Mouse (Mus musculus): Measurements from ENCODE around the gene Pam16. TPM values are rescaled to one million over a fixed set of nuclear protein-coding genes. Genes with fewer than 3 reads are reported as not detected.

Pam16 gene
- total RNA-seq, 2 experiments from 2014 or later, result 69.5 to 80.1 TPM

GRCm38 (mm10) chr16:4613736-4614135 is 11.1 kb downstream of the Pam16 start:
- no peak for DNase-seq (ENCODE audit: low spot score in 2 of 2)

GRCm38 (mm10) chr16:4611676-4612075 is 13.1 kb downstream of the Pam16 start:
- no peak for DNase-seq (ENCODE audit: low spot score in 2 of 2)

- DNase-seq (ENCODE audit: low spot score in 2 of 2), result no peak
These were observed 13.6 kb downstream of the Pam16 start for GRCm38 (mm10) chr16:4611193-4611592.

- DNase-seq (ENCODE audit: low spot score in 2 of 2), result no peak
These were observed 16.2 kb downstream of the Pam16 start for GRCm38 (mm10) chr16:4608532-4609059.

GRCm38 (mm10) chr16:4607818-4608531 is 16.8 kb downstream of the Pam16 start:
- peak; percentile 77 to 78 for DNase-seq (ENCODE audit: low spot score in 2 of 2)

GRCm38 (mm10) chr16:4606431-4607084 is 18.2 kb downstream of the Pam16 start:
- DNase-seq (ENCODE audit: low spot score in 2 of 2), result peak in 1 of 2 experiments; percentile 43

- no peak for DNase-seq (ENCODE audit: low spot score in 2 of 2)
These were observed 19.2 kb downstream of the Pam16 start for GRCm38 (mm10) chr16:4605514-4606131.

- no peak for DNase-seq (ENCODE audit: low spot score in 2 of 2)
These were observed 20.4 kb downstream of the Pam16 start for GRCm38 (mm10) chr16:4604293-4604837.

- DNase-seq (ENCODE audit: low spot score in 2 of 2), result no peak
These were observed 21.3 kb downstream of the Pam16 start for GRCm38 (mm10) chr16:4603453-4603837.

- DNase-seq (ENCODE audit: low spot score in 2 of 2), result no peak
These were observed 21.9 kb downstream of the Pam16 start for GRCm38 (mm10) chr16:4602766-4603452.

GRCm38 (mm10) chr16:4602189-4602588 is 22.6 kb downstream of the Pam16 start:
- DNase-seq (ENCODE audit: low spot score in 2 of 2), result no peak

- no peak for DNase-seq (ENCODE audit: low spot score in 2 of 2)
These were observed 24.0 kb downstream of the Pam16 start for GRCm38 (mm10) chr16:4600701-4601310.

- DNase-seq (ENCODE audit: low spot score in 2 of 2), result no peak
These were observed 25.2 kb downstream of the Pam16 start for GRCm38 (mm10) chr16:4599616-4600015.

- no peak for DNase-seq (ENCODE audit: low spot score in 2 of 2)
These were observed 25.8 kb downstream of the Pam16 start for GRCm38 (mm10) chr16:4598891-4599543.

GRCm38 (mm10) chr16:4598041-4598440 is 26.7 kb downstream of the Pam16 start:
- DNase-seq (ENCODE audit: low spot score in 2 of 2), result no peak

- DNase-seq (ENCODE audit: low spot score in 2 of 2), result no peak
These were observed 27.5 kb downstream of the Pam16 start for GRCm38 (mm10) chr16:4597296-4597695.

GRCm38 (mm10) chr16:4596836-4597235 is 28.0 kb downstream of the Pam16 start:
- no peak for DNase-seq (ENCODE audit: low spot score in 2 of 2)

- DNase-seq (ENCODE audit: low spot score in 2 of 2), result no peak
These were observed 28.6 kb downstream of the Pam16 start for GRCm38 (mm10) chr16:4596141-4596728.

GRCm38 (mm10) chr16:4595527-4595963 is 29.2 kb downstream of the Pam16 start:
- DNase-seq (ENCODE audit: low spot score in 2 of 2), result peak in 1 of 2 experiments; percentile 35

Data from layer of hippocampus, postnatal 14 days (tissue).